Mouse (Mus musculus): ENCODE measurements around the gene Immt. TPM values are rescaled to one million over a fixed set of nuclear protein-coding genes. Genes with fewer than 3 reads are reported as not detected.
A peak's percentile ranks its signal among the peaks of the same experiment; 100 is the strongest.
"Not testable (repeated sequence)": the region's sequence is repeated elsewhere in the genome, so short reads cannot be mapped to it uniquely, and the experiment has no call there.

Gene Immt
- polyA plus RNA-seq, 1 experiment from 2014 or later = 161 TPM

GRCm38 (mm10) chr6:71812820-71813219 lies 18.3 kb upstream of the Immt start:
- Histone ChIP-seq H3K4me3 (replicated peaks) (no peak overlapping the region), H3K4me2 (replicated peaks) (no peak overlapping the region), H3K9me3 (no peaks in the 10 kb centered on the region), H3K36me3 (peaks cover 74% of the 10 kb centered on the region), H3K9ac (replicated peaks) (no peak overlapping the region), H3K4me1 (replicated peaks) (no peaks in the 10 kb centered on the region), H3K27ac (no peak overlapping the region), H3K27me3 (no peaks in the 10 kb centered on the region)
- ATAC-seq = no peak
- WGBS = 97% methylated on average over 2 of the region's 2 CpGs

GRCm38 (mm10) chr6:71819764-71820292 lies 11.3 kb upstream of the Immt start:
- no peak for ATAC-seq
- WGBS = 84% methylated on average over 5 of the region's 5 CpGs
- H3K4me2 ChIP-seq (replicated peaks) = no peak overlapping the region

GRCm38 (mm10) chr6:71823085-71823484 lies 8.0 kb upstream of the Immt start:
- under 1% methylated on average over 7 of the region's 7 CpGs for WGBS

More at GRCm38 (mm10) chr6:71819764-71820292, 11.3 kb upstream of the Immt start:
- H3K27me3 ChIP-seq = no peaks in the 10 kb centered on the region
- H3K36me3 ChIP-seq = peaks cover 35% of the 10 kb centered on the region
- H3K4me3 ChIP-seq (replicated peaks) = no peak overlapping the region
- no peaks in the 10 kb centered on the region for H3K9me3 ChIP-seq
- H3K4me1 ChIP-seq (replicated peaks) = peaks cover 14% of the 10 kb centered on the region
- H3K27ac ChIP-seq = no peak overlapping the region
- H3K9ac ChIP-seq (replicated peaks) = no peak overlapping the region

GRCm38 (mm10) chr6:71823488-71823887 lies 7.6 kb upstream of the Immt start:
- Histone ChIP-seq H3K27me3 (no peaks in the 10 kb centered on the region), H3K9me3 (no peaks in the 10 kb centered on the region), H3K9ac (replicated peaks) (peak overlapping the region; percentile 66), H3K4me1 (replicated peaks) (peaks cover 14% of the 10 kb centered on the region), H3K27ac (peak overlapping the region; percentile 54; the same call in 1 of the 2 replicates), H3K36me3 (peaks cover 3% of the 10 kb centered on the region), H3K4me3 (replicated peaks) (peak overlapping the region; percentile 70), H3K4me2 (replicated peaks) (peak overlapping the region; percentile 68)
- WGBS = 0% methylated on average over 19 of the region's 19 CpGs
- peak; percentile 96 for ATAC-seq

More at GRCm38 (mm10) chr6:71823085-71823484, 8.0 kb upstream of the Immt start:
- Histone ChIP-seq H3K4me1 (replicated peaks) (peaks cover 14% of the 10 kb centered on the region), H3K4me3 (replicated peaks) (peak overlapping the region; percentile 70), H3K9ac (replicated peaks) (peak overlapping the region; percentile 66), H3K9me3 (no peaks in the 10 kb centered on the region), H3K27me3 (no peaks in the 10 kb centered on the region), H3K36me3 (peaks cover 7% of the 10 kb centered on the region), H3K4me2 (replicated peaks) (peak overlapping the region; percentile 68), H3K27ac (0 out of 2 replicates have a peak overlapping the region, but pooled peaks have one; percentile 54)
- ATAC-seq = peak; percentile 50

DNA sequence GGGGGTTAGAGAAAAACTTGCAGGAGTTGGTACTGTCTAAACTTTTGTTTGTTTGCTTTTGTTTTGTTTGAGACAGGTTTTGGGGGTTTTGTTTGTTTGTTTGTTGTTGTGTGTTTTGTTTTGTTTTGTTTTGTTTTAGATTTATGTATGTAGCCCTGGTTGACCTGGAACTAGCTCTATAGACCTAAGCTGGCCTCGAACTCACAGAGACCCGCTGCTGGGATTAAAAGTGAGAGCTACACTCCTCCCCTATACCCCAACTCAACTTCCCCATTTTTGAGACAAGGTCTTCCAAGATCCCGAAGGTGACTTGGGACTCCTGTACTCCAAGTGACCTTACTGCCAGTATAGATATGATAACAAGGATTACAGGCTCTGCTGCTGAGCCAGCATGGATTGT lies 7.2 kb upstream of the Immt start:
- peak overlapping the region; percentile 70 for H3K4me3 ChIP-seq (replicated peaks)
- no peak overlapping the region for H3K9ac ChIP-seq (replicated peaks)
- H3K27ac ChIP-seq = no peak overlapping the region
- peaks cover 14% of the 10 kb centered on the region for H3K4me1 ChIP-seq (replicated peaks)
- peak overlapping the region; percentile 68 for H3K4me2 ChIP-seq (replicated peaks)
- H3K27me3 ChIP-seq = no peaks in the 10 kb centered on the region
- no peaks in the 10 kb centered on the region for H3K9me3 ChIP-seq
- H3K36me3 ChIP-seq = no peaks in the 10 kb centered on the region
- ATAC-seq = peak; percentile 44
- 43% methylated on average over 3 of the region's 3 CpGs for WGBS

DNA sequence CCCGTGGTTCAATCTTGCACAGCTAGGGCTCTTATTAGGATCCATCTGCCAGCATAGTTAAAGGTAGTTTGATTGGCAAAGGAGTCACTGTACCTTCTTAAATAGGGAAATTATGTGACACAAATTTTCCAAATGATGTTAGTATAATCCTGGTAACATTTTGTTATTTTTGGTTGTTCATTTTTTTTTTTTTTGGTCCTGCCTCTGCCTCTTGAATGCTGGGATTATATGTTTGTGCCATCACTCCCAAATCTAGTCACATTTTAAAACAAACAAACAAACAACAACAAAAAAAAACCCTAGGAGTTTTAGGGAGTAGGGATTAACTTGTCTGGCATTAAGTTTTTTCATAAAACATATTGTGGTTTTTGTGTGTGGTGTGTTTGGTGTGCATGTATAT lies 4.3 kb upstream of the Immt start, which contains the start of gene Mrpl35:
Gene Mrpl35 (minus strand): TSS at position 101 of the 400 bp plus-strand sequence.
- Histone ChIP-seq H3K4me2 (replicated peaks) (no peak within 1 kb of the TSS), H3K27me3 (no peaks in the 10 kb centered on the region), H3K4me3 (replicated peaks) (no peak within 1 kb of the TSS), H3K27ac (no peak within 1 kb of the TSS), H3K9me3 (no peaks in the 10 kb centered on the region), H3K9ac (replicated peaks) (no peak within 1 kb of the TSS), H3K36me3 (no peaks in the 10 kb centered on the region), H3K4me1 (replicated peaks) (peaks cover 18% of the 10 kb centered on the region)
- no peak for ATAC-seq
- WGBS = 43% methylated on average over 1 of the region's 1 CpGs

- Histone ChIP-seq H3K36me3 (peaks cover under 1% of the 10 kb centered on the region), H3K9ac (replicated peaks) (no peak overlapping the region), H3K27ac (no peak overlapping the region), H3K9me3 (no peaks in the 10 kb centered on the region), H3K27me3 (no peaks in the 10 kb centered on the region), H3K4me1 (replicated peaks) (peaks cover 19% of the 10 kb centered on the region), H3K4me2 (replicated peaks) (no peak overlapping the region), H3K4me3 (replicated peaks) (no peak overlapping the region)
- ATAC-seq = no peak
- WGBS = 87% methylated on average over 9 of the region's 9 CpGs
Measured at GRCm38 (mm10) chr6:71829768-71830167, 1.4 kb upstream of the Immt start.

GRCm38 (mm10) chr6:71831581-71831960 lies 440 bp downstream of the Immt start:
- Histone ChIP-seq H3K9me3 (no peaks in the 10 kb centered on the region), H3K9ac (replicated peaks) (peak overlapping the region; percentile 88), H3K4me1 (replicated peaks) (peaks cover 19% of the 10 kb centered on the region), H3K4me3 (replicated peaks) (peak overlapping the region; percentile 92), H3K27ac (peak overlapping the region; percentile 88), H3K36me3 (peaks cover 3% of the 10 kb centered on the region), H3K27me3 (no peaks in the 10 kb centered on the region), H3K4me2 (replicated peaks) (peak overlapping the region; percentile 74)
- peak; percentile 99 for ATAC-seq
- WGBS = under 1% methylated on average over 21 of the region's 21 CpGs

DNA sequence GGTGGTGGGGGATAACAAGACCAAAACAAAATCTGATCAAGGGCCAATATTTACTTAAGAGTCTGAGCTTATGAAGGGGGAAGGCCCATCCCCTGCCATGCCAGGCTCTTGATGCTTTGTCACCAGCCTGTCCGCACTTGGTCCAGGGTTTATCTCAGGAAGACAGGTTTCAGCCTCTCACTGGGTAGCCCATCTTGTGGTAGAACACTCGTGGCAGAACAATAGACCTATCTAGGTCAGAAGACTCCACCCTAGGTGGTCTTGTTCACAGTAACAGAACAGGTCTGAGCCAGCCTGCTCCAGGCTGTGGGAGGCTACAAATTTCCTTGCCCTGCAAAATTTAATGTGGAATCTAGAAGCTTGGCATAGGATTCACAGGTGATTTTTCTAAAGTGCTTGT lies 5.7 kb downstream of the Immt start:
- WGBS = 78% methylated on average over 2 of the region's 2 CpGs
- no peak for ATAC-seq
- Histone ChIP-seq H3K4me1 (replicated peaks) (peaks cover 15% of the 10 kb centered on the region), H3K27me3 (no peaks in the 10 kb centered on the region), H3K27ac (no peak overlapping the region), H3K4me3 (replicated peaks) (no peak overlapping the region), H3K4me2 (replicated peaks) (no peak overlapping the region), H3K9ac (replicated peaks) (no peak overlapping the region), H3K36me3 (peaks cover 3% of the 10 kb centered on the region), H3K9me3 (no peaks in the 10 kb centered on the region)

DNA sequence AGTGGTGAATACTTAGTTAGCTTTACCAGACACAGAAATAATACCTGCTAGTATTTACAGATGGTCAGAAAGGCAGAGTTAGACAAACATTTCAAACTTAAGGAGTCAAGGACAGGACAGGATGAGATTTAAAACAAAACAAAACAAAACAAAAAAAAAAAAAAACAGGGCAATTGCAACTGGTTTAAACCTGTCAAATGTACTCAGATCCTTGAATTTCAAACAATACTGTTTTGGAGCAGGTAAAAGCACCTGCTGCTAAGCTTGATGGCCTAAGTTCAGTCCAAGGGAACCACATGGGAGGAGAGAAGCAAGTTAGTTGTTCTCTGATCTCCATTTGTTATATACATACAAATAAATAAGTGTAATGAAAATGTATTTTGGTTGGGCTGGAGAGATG lies 8.7 kb downstream of the Immt start:
- H3K27me3 ChIP-seq = no peaks in the 10 kb centered on the region
- no peaks in the 10 kb centered on the region for H3K9me3 ChIP-seq
- H3K27ac ChIP-seq = no peak overlapping the region
- H3K4me2 ChIP-seq (replicated peaks) = no peak overlapping the region
- peaks cover 2% of the 10 kb centered on the region for H3K36me3 ChIP-seq
- ATAC-seq = no peak
- no peak overlapping the region for H3K4me3 ChIP-seq (replicated peaks)
- no peak overlapping the region for H3K9ac ChIP-seq (replicated peaks)
- no peaks in the 10 kb centered on the region for H3K4me1 ChIP-seq (replicated peaks)

DNA sequence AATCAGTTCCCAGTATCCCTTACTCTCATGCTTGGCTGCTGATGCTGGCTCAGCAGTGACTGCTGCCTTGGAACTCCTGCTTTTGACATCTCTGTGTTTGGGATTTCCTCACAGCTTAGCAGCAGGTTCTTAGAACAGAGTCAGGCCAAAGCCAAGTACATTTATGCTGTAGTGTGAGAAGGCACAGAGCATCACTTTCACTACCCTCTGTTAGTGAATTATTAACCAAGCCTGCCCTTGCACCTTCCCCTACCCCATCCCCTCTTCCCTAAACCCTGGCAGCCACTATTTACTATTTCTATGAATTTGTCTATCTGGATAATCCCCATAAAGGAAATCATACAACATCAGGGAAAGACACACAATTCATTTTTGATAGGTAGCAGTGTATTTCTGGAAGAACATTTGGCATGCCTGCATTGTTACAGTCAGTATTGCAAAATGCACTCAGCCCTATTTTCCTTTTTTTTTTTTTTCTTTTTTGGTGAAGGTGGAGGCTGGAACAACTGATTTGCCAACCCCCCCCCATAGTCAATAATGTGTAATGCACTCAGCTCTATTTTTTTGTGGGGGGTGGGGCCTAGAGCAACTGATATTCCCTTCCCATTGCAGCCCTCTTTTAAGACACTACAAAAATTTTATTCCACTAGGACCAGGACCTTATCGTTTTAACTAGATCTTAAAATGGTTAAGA lies 9.6 kb downstream of the Immt start:
- Histone ChIP-seq H3K9me3 (no peaks in the 10 kb centered on the region), H3K27me3 (no peaks in the 10 kb centered on the region), H3K4me2 (replicated peaks) (no peak overlapping the region), H3K4me1 (replicated peaks) (no peaks in the 10 kb centered on the region), H3K4me3 (replicated peaks) (no peak overlapping the region), H3K27ac (no peak overlapping the region), H3K36me3 (peaks cover 5% of the 10 kb centered on the region), H3K9ac (replicated peaks) (no peak overlapping the region)
- 100% methylated on average over 1 of the region's 1 CpGs for WGBS
- no peak for ATAC-seq

DNA sequence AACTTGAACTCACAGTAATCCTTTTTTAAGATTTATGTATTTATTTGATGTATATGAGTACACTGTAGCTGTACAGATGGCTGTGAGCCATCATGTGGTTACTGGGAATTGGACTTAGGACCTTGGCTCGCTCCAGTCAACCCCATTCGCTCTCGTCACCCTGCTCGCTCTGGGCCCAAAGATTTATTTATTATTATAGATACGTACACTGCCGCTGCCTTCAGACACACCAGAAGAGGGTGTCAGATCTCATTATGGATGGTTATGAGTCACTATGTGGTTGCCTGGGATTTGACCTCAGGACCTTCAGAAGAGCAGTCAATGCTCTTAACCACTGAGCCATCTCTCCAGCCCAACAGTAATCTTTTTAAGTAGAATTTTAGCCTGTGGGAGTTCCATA lies 15.8 kb downstream of the Immt start:
- H3K36me3 ChIP-seq = peaks cover 47% of the 10 kb centered on the region
- ATAC-seq; H3K4me1 ChIP-seq (replicated peaks); H3K4me2 ChIP-seq (replicated peaks); H3K27me3 ChIP-seq; H3K9ac ChIP-seq (replicated peaks); H3K9me3 ChIP-seq; H3K27ac ChIP-seq; H3K4me3 ChIP-seq (replicated peaks): not testable (repeated sequence)
- WGBS = 95% methylated on average over 6 of the region's 6 CpGs

Data from midbrain, embryonic 13.5 days (tissue).